Mouse (Mus musculus) lung, adult 10 weeks (tissue): ENCODE data around the gene Dbndd1. TPM values are rescaled to one million over a fixed set of nuclear protein-coding genes. Genes with fewer than 3 reads are reported as not detected.

ENCODE experiments used
- polyA plus RNA-seq: library from polyadenylated mRNA; stranded (reverse); fragments of 350-450 nt; fragmentation: Illumina TruSeq; extraction: RNeasy Lipid Tissue Mini Kit (QIAGEN cat#74804); gene quantifications from one replicate; pipeline ENCODE4 v1.2.3, GENCODE M21; 2014; ENCODE audit warnings: low read depth, low replicate concordance; ENCODE audit not compliant: insufficient read depth

The Dbndd1 gene
- polyA plus RNA-seq = 1.0 TPM

GRCm38 (mm10) chr8:123514781-123515539, at the start of gene Dbndd1:
Gene Dbndd1, minus strand, starts transcription at chr8:123515463.

GRCm38 (mm10) chr8:123518667-123519066, 3.4 kb upstream of the Dbndd1 start, which contains the start of gene Gas8:
Gene Gas8, plus strand, starts transcription at chr8:123518834.

GRCm38 (mm10) chr8:123477737-123478258, 37.5 kb downstream of the Dbndd1 start, which contains the start of gene Afg3l1:
Gene Afg3l1, plus strand, starts transcription at chr8:123477903.

Other genes with a start within 250 kb of the Dbndd1 start
- 4.5 TPM for gene Fanca, start 196.9 kb downstream of the Dbndd1 start, polyA plus RNA-seq
- gene Spire2, start 182.8 kb downstream of the Dbndd1 start, polyA plus RNA-seq = 2.9 TPM
- gene Tcf25, start 141.7 kb downstream of the Dbndd1 start, polyA plus RNA-seq = 94.2 TPM
- gene Mc1r, start 108.4 kb downstream of the Dbndd1 start, polyA plus RNA-seq = not detected
- 0.52 TPM for gene Tubb3, start 104.0 kb downstream of the Dbndd1 start, polyA plus RNA-seq
- 10.3 TPM for gene Def8, start 91.9 kb downstream of the Dbndd1 start, polyA plus RNA-seq
- 13.4 TPM for gene Afg3l1, start 37.6 kb downstream of the Dbndd1 start, polyA plus RNA-seq
- gene Gas8, start 3.4 kb upstream of the Dbndd1 start, polyA plus RNA-seq = 13.4 TPM
- gene Rhou, start 138.5 kb upstream of the Dbndd1 start, polyA plus RNA-seq = 8.0 TPM